Mouse (Mus musculus): ENCODE measurements around the gene Gp5.

DNA sequence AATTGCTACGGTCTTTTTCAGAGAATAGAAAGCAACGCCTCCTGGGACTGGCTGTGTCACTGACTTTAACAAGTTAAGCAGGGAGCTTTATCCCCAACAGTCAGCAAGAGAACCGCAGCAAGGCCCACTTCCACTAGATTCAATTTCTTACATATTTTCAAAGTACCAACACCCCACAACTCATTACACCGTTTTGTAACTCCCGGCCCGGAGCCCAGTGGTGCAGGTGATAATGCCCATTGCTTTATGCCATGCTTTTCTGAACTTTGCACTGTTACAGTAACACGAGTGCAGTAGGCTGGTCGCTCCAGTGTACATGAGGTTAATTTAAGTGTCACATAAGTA lies 436 bp downstream of the Gp5 start:
- TF ChIP-seq CTCF (IDR thresholded peaks at IDR 0.05), result no peak
- no peak for TF ChIP-seq EP300 (IDR thresholded peaks at IDR 0.05)

All from lung, postnatal 0 days (tissue).